Mouse (Mus musculus) mouse embryonic stem cell (cell line): ENCODE data around the gene Cwh43.
"Not testable (repeated sequence)": the region's sequence is repeated elsewhere in the genome, so short reads cannot be mapped to it uniquely, and the experiment has no call there.

Experiments
- in situ Hi-C, 2 experiments: fragments of 300-500 bp; cut with MboI; formaldehyde crosslinking; loops; 1 replicate in 1 of 2; 3 replicates in 1 of 2; pipeline ENCODE4 v1.14.3; 2019 to 2020; ENCODE audit warnings: low sequenced_read_pairs in 2 of 2, low pct_unique_long_range_greater_than_20kb in 1 of 2, mixed read lengths in 1 of 2; ENCODE audit not compliant: unreplicated experiment in 1 of 2

Gene Cwh43

DNA sequence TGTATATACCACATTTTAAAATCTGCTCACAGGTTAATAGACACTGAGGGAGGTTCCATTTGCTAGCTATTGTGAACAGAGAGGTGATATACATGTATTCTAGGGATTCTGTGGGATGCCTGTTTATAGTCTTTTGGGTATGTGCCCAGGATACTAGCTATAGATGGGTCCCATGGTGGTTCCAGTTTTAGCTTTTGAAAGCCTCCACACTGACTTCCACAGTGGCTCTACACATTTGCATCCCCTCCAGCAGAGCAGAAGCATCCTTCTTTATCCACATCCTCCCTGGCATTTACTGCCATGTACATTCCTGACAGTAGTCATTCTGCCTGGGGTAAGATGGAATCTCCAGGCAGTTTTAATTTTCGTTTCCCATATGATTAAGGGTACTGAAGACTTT, 44.4 kb downstream of the Cwh43 start:
- in situ Hi-C loops: no loop called here

DNA sequence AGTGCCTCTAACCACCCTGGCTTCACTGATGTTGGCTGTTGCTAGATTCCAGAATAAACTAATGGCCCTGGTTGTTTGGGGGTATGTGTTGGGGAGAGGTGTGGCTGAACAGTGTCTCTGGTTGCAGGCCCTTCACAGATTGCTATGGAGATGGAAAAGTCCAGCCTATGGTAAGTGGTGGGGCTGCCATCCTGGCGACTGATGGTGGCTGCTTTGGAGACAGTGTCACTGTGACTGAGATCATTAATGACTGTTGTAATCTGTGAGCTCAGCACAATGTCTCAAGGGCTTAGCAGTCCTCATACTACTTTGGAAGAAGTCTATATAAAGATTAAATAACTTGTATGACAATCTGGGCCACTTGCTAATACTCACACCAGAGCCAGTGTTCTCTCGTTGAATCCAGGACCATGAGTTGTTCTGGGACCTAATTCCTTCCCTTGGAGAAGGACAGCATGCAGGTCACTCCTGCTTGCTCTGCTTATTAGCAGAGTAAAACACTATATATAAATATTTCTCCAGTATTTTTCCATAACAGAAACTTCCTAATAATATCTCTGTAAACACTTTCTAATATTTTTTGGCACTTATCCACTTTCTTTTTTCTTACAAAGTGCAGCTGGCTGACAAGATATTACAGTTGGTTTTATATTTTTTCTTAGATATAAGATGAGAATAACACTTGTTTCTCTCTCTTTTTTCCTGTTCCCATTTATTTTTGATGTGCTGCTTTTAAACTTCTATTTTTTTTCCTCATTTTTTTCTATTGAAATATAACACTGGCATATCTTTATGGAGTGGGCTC, 48.8 kb downstream of the Cwh43 start:
- in situ Hi-C loops: no loop called here

DNA sequence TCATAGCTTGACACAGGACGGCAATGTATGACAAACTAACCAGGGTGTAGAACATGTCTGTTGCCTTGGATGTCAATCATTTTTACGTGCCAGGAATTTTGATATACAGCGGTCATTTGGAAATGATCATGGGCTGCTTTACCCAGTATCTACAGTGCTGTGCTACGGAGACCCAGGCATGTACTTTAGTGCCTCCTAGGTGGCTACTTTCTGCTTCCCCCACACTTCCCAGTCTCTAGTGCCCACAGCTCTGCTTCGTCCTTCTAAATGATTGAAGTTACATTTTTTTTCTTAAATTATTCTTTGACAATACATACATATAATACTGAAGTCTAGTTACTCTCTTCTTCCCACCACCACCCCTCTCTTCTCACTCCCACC, 49.4 kb downstream of the Cwh43 start:
- in situ Hi-C loops: no loop called here

DNA sequence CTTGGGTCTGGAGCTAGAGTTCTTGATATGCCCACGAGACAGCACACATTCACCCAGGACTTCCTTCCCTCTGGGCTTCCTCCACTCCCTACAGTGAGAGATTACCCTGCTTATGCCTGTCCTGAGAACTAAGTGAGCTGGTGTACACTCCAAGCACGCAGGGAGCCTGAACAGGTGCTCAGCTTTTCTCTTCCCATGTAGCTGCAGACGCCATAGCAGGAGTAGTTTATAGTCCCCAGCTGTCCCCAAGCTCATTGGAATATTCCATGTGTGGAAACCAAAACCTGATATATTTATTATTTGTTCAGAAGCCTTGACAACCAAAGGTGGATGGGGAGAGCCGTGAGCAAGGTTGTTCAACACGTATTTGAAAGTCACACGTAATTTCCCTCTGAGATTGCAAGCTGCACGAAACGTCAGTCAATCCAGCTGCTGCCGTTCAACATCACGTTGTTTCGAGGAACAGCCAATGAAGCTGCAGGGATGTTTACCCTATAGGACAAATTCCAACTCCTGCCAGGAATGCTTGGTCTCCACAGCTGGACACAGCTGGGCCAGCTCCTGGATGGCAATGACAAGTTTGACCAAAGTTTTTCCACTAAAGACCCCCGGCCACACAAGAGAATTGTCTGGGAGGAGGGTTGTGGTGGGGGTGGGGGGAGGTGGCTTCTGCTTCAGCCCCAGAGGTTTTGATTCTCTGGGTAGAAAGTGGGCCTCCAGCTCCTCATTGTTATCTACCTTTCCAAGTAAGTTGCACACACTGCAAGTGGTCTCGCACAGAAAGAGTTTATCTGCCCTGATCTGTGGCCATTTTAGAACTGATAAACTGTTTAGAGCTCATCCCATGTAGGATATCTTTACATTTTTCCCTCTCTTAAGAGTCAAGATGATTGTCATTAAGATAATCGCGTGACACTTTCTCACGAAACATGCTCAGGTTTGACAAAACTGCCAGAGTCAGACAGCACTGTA, 62.9 kb downstream of the Cwh43 start:
- in situ Hi-C loops: no loop called here

DNA sequence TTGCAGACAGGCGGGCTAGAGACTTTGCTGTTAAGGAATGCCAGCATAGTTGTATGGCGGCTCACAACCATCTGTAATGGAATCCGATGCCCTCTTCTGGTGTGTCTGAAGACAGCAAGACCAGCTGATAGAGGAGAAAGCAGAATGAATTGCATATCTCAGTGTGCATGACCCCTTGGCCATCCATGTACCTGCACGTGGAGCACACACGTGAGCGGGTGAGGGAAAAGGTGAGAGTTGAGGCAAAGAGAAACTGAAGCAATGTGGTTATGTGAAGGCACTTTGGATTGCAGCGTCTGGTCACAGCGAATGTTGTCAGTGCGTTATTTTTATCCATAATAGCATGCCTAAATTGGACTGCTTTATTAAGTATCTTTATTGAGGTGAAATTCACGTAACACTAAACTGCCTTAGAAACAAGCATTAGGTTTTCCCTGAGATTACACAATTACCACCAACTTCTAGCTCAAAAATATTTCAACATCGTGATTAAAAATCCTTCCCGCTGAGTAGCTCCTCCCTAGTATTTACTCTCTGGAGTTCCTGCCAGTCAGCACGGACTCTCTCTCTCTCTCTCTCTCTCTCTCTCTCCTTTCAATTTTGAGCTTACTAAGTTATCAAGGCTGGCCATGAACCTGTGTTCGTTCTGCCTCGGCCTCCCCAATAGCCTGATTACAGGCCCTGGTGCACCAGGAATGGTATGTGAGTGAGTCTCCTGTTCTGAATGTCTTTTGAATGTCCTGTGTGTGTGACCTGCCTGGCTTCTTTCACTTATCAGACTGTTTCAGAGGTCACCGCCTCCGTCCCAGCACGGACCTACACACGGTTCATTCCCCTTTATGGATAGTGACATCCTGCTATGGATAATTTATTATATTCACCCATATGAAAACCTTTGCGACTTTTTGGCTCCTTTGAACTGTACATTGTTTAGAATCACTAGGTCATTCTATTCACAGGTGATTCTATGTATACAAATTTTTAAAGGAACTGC, 68.8 kb downstream of the Cwh43 start:
- in situ Hi-C loops: no loop called here

DNA sequence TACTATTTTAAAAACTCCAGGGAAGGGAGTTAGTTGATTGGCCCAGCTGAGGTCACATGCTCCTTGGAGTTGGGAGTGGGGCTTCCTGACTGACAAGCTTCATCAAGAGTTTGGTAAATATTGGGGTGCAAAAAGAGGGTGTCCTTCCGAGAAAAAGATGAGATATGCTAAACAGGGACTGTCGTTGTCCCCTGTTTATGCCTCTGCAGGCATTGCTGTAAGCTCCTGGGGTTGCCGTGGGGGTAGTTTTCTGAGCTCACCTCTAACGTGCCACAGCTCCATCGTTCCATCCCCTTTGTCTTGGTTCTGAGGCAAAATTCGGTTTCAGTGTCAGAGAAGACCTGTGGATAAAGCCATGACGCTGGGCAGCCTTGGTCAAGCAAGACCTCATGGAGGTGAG, 74.8 kb downstream of the Cwh43 start, which contains the start of gene Dcun1d4:
TSS of gene Dcun1d4 (plus strand) at position 301 of the 400 bp plus-strand sequence.
- in situ Hi-C loops: no loop called here

DNA sequence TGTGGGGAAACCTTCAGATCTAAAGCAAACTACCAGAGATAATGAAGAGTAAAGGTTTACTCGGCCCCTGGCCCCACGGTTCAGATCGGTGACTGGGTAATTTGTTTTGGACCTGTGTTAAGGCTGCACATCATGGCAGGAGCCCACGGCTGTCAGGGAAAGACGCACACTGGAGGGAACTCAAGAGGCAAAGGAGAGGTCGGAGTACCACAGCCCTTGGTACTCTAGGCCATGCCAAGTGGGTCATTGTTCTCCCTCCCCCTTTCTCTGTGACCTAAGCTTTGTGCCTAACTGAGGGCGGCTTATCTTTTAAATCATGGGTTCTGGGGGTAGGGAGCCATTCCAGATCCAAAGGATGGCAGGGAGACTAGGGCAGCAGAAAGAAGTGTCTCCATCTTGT, 75.5 kb downstream of the Cwh43 start:
- in situ Hi-C loops: no loop called here

DNA sequence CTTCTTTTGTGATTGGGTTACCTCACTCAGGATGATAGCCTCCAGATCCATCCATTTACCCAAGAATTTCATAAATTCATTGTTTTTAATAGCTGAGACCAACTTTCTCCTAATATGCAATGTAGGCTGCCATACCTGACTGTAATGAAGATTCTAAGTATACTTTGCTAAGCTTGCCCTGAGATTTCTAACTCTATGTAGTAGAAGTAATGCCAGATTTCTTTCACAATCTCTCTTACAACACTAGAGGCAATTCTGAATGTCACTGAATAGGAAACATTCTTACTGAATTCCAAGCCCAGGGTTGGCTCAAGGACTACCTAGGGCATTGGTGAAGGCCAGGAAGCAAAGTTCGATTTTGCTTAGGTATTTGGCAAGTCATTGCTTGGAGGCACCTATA, 76.5 kb downstream of the Cwh43 start:
- in situ Hi-C loops: not testable (repeated sequence)

DNA sequence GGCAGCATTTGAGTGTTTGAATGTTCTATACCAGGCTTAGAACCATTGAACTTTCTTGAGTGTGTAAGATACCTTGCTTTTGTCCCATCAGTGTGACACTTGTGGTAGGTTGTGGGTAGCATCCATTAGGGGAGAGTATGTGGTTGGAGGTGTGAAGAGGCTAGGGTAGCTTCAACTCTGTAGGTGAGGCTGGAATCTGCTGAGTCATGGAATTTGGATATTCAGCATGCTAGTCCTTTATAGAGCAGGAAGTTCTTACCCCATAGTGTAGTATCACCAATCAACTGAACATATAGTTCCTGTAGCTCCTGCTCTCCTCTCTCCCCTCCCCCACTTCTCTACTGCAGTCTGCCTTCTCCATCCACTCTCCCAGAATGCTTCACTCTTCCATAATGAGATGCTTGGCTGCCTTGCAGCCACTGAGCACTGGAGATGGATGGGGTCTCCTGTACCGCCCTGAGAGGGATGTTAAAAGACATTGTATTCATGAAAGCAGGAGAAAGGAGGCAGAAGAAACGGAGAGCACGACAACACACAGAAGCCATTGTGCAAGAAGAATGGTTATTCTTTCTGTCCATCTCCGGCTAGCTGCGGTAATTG, 78.2 kb downstream of the Cwh43 start:
- in situ Hi-C loops: no loop called here

DNA sequence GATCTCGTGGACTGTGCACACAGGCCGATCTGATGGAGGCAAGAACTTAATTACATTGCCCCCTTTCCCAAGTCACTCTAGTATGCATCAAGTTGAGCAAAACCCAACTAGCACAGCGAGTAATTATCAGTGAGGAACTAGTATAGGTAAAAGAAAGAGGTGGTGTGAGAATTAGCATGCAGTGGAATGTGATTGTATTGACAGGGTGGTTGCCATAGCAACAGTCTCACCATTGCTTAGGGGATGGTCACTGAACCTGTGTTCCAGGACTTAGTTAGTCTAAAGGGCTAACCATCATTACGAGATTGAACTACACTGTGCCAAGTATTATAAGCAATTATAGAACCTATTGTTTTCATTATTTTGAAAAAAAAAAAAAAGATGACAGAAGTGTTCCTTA, 80.6 kb downstream of the Cwh43 start:
- in situ Hi-C loops: no loop called here

DNA sequence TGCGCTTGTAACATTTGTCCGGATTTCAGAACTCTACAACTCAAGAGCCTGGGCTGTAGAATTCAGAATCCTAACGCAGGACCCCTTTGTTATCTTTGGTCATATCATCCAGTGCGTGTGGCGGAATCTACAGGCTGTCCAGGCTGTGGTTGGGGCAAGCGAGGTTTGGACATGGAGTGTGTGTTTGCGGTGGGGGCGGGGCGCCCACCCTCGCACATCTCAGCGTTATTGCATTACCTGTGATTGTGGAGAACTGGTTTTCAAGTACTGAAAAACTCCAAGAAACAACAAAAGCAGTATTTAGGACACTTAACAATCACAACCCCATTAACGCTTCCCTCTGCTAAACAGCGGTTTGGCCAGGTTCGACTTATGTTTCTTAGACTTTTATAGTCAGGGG, 84.0 kb downstream of the Cwh43 start:
- in situ Hi-C loops: no loop called here

DNA sequence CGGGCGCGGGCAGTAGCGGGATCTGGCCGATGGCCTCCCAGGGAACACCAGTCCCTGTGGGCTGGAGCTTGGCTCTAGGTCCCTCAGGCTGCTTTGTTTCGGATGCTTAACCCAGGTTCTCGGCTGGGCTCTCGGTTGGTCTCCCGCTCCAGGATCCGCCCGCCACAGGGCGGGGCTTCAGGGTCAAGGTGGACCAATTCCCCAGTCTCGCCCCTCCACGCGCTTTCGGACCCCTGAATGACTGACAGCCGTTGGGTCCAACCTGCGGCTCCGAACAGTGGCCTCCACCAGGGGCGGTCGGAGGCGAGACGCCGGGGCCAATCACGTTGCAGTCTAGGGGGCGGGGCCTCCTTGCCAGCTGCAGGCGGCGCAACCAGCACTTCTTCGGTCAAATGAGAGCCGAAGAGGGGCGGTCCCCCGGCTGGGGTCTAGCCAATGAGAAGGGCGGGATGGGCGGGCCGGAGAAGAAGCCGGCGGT, 84.8 kb downstream of the Cwh43 start:
- in situ Hi-C loops: no loop called here

DNA sequence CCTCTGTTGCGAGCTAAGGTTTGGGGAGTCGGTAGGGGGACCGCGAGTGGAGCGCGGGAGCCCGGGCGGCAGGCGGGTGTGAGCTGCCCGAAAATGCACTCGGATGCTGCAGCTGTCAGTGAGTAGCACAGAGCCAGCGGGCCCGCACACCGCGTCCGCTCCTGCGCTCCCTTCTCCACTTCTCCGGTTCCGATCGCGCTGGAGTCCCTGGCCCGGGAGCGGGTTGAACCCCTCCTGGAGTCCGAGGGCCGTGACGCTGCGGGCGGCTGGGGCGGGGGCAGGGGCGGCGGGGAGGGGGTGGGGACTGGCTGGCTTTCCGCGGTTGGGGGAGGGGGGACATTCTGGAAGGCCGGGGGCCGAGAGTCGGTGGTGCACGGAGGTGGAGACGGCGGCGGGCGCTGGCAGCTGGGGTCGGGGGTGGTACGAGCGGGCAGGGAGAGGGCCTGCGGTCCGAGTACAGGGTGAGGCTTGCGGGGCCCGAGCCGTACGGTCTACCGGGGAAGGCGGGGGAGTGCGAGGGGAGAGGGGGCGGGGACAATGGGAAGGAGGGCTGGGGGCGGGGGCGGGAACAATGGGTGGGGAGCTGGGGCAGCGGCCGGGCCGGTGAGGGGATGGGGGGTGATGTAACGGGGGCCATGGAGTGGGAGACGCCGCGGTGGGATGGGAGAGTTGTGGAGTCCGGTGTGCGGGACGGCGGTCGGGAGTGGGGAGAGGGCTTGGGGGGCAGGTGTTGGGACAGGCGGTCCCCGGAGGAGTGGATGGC, 85.4 kb downstream of the Cwh43 start:
- in situ Hi-C loops: no loop called here

DNA sequence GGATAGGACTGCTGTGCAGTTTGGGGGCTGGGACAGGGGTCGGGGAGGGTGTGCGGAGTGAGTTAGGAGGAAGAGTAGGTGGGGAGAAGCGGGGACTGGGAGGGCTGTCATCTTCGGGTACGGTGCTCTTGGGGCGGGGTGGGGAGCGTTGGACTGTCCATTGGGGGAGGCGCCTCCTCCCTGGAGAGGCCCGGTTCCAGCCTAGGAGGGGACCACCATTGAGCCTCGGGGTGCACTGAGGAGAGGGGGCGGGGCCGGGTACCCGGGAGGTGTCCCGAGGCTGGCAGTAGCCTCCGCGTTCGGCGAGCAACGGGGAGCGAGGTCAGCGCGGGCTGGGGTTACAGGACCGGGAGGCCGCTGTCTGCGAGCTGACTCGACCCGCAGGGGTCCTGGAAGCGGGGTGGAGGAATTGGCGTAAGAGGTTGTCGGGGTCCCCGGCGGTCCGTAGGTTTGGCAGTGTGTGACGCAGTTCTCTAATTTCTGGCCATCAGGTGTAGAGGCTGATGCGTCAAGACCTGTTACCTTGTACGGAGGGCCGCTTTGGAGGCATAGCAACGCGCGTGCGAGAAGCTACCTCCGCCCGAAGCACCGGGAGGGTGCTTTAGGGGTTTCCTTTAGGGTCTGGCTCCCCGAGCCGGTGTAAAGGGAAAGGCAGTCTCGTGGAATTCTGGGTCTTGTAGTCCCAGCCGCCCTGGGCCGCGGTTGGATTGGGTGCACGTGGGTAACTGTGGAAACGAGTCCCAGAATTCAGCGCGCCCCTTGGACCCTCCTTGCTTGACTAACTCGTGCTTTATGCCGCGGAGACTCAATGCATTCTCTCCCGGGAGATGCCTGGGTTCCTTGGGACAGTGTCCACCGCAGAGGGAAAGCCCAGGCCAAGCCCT, 86.2 kb downstream of the Cwh43 start:
- in situ Hi-C loops: no loop called here

DNA sequence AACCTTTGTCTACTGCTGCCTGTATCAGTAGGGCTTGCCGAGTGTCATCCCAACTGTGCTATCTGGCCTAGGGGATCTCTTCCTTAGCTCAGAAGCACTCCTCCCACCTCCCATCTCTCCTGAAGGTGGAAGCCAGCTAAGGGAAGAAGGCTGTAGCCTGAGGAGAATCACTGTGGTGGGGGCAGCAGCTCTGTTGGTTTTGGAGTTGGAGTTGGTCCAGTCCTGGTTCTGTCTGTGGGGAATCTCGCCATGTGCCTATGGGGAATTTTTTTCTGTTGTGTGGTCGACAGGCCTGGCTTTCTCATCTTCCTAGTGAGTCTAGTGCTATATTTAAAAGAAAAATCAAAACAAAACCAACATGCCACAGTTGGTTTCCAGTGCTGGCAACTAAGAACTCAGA, 91.5 kb downstream of the Cwh43 start:
- in situ Hi-C loops: no loop called here

DNA sequence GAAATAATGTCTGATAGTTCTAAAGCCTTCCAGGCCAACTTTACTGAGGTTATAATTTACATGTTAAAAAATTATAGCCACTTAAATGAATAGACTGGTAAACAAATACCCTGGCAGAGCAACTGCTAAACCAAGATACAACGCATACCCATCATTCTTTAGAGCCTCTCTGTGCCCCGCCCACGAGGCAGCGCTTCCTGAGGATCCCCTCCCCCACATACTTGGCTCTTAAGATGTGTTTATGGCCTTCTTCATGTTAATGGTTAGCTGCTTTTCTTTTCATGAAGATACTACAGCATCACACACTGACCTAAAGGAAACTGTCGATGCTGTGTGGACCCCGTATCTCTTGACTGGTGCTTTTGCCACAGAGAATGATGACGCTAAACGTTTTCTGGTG, 92.7 kb downstream of the Cwh43 start:
- in situ Hi-C loops: no loop called here
